Mouse (Mus musculus) hindbrain, embryonic 11.5 days (tissue): Measurements from ENCODE around the gene Setd5. TPM values are rescaled to one million over a fixed set of nuclear protein-coding genes. Genes with fewer than 3 reads are reported as not detected.

Experiments used
- ATAC-seq: fragments of 200-750 bp; cut with Nextera tagmentation; 2 replicates; pipeline ENCODE4 v1.8.0; 2017; ENCODE audit warnings: mild to moderate bottlenecking, moderate TSS enrichment, moderate library complexity; ENCODE audit not compliant: low FRiP score
- DNase-seq: peaks from one replicate; pipeline ENCODE4 v3.0.0-alpha.2; 2015; ENCODE audit warnings: low spot score
- H3K27ac ChIP-seq: fragments of 300-500 bp; sonication (generic); 2 replicates; pipeline ENCODE4 v1.5.1; 2014; ENCODE audit warnings: mild to moderate bottlenecking, low read depth, low read length
- H3K27me3 ChIP-seq: fragments of 300-500 bp; sonication (generic); 2 replicates; pipeline ENCODE4 v1.6.1; 2014; ENCODE audit warnings: mild to moderate bottlenecking, low read length, moderate library complexity, mixed read lengths; ENCODE audit not compliant: control insufficient read depth, insufficient read depth
- H3K36me3 ChIP-seq: fragments of 300-500 bp; sonication (generic); 2 replicates; pipeline ENCODE4 v1.6.1; 2014; ENCODE audit warnings: mild to moderate bottlenecking, low read length, moderate library complexity, mixed read lengths; ENCODE audit not compliant: control insufficient read depth, insufficient read depth
- H3K4me1 ChIP-seq: fragments of 300-500 bp; sonication (generic); replicated peaks from 2 replicates; pipeline ENCODE4 v1.6.1; 2014; ENCODE audit warnings: low read length, mixed read lengths; ENCODE audit not compliant: control insufficient read depth, insufficient read depth
- H3K4me2 ChIP-seq: fragments of 300-500 bp; sonication (generic); replicated peaks from 2 replicates; pipeline ENCODE4 v1.6.1; 2014; ENCODE audit warnings: mild to moderate bottlenecking, low read depth, low read length
- H3K4me3 ChIP-seq: fragments of 300-500 bp; sonication (generic); 2 replicates; pipeline ENCODE4 v1.5.1; 2014; ENCODE audit warnings: low read depth, low read length
- H3K9ac ChIP-seq: fragments of 300-500 bp; sonication (generic); 2 replicates; pipeline ENCODE4 v1.6.1; 2014; ENCODE audit warnings: low read depth, low read length
- H3K9me3 ChIP-seq: fragments of 300-500 bp; sonication (generic); 2 replicates; pipeline ENCODE4 v1.6.1; 2016; ENCODE audit warnings: low read length; ENCODE audit not compliant: control insufficient read depth
- WGBS: fragments of 180-500 bp; shearing (Covaris S2); extraction: QIAGEN DNeasy Blood & Tissue Kit; methylation state at CpG from one replicate; pipeline ENCODE4 v1.1.7; 2014; 5-methylcytosine and 5-hydroxymethylcytosine counted together
- polyA plus RNA-seq: library from polyadenylated mRNA; unstranded; fragments of >200 nt; fragmentation: Nextera tagmentation; extraction: Ambion mirVana; gene quantifications from 2 replicates; pipeline ENCODE4 v1.2.1, GENCODE M21; 2014

The Setd5 gene
- polyA plus RNA-seq, 1 experiment from 2014 or later = 91.1 TPM

DNA sequence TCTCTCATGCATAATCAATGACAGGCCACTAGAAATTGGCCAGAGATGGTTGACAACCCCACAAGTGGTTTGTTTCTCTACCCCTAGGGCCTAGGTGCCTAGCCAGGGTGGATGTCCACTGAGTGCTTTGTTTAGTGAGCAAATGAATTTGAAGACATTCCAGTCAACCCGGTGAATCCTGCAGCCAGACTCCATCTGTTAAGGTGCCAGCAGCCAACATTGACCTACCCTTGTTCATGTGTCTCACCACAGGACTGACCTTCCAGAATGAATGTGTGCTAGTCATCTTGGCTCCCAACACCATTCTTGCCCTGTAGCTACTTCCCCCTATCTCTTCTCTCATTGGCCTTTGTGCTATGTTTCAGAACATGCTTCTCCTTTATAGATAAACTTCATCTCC is 84.8 kb downstream of the Setd5 start:
- Histone ChIP-seq H3K36me3 (no peaks in the 10 kb centered on the region), H3K4me3 (no peak overlapping the region), H3K4me1 (no peaks in the 10 kb centered on the region), H3K9me3 (no peaks in the 10 kb centered on the region), H3K4me2 (no peak overlapping the region), H3K27ac (no peak overlapping the region), H3K9ac (no peak overlapping the region), H3K27me3 (no peaks in the 10 kb centered on the region)
- 88% methylated on average over 1 of the region's 1 CpGs for WGBS
- ATAC-seq (no peak), DNase-seq (no peak)

GRCm38 (mm10) chr6:113163513-113163912 is 86.3 kb downstream of the Setd5 start:
- Histone ChIP-seq H3K9ac (no peak overlapping the region), H3K4me1 (no peaks in the 10 kb centered on the region), H3K4me3 (no peak overlapping the region), H3K4me2 (no peak overlapping the region), H3K9me3 (no peaks in the 10 kb centered on the region), H3K36me3 (no peaks in the 10 kb centered on the region), H3K27ac (no peak overlapping the region), H3K27me3 (no peaks in the 10 kb centered on the region)
- ATAC-seq = no peak
- no peak for DNase-seq

DNA sequence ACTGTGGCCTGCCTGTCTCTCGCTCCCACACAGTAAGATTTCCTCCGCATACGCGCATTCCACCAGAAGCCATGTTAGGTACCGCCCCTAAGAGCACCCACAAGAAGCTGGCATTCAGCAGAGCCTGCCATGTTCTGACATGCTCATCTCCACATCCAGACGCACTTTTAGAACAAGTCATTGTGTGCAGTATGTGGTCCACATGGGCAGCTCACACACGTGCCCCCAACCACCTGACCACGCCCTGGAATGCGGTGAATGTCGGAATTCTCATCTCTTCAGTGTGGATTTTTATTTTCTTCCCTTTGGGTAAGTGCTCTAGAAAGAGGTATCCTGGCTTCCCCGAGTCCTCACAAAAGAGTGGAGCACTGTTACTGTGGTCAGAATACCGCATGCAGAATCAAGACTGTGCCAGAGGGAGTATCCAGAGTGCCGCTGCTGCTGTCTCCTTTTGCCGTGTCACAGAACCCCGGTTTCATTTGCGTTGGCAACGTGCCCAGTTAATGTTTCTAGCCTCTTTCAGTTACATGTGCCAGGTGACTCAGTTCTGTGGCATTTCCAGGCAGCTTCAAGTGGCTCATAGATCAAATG is 89.6 kb downstream of the Setd5 start:
- Histone ChIP-seq H3K9me3 (no peaks in the 10 kb centered on the region), H3K4me3 (no peak overlapping the region), H3K9ac (no peak overlapping the region), H3K4me2 (no peak overlapping the region), H3K36me3 (no peaks in the 10 kb centered on the region), H3K27ac (no peak overlapping the region), H3K4me1 (no peaks in the 10 kb centered on the region), H3K27me3 (no peaks in the 10 kb centered on the region)
- 80% methylated on average over 17 of the region's 17 CpGs for WGBS
- ATAC-seq (no peak), DNase-seq (no peak)

GRCm38 (mm10) chr6:113168316-113168975 is 91.3 kb downstream of the Setd5 start:
- no peak overlapping the region for H3K4me3 ChIP-seq
- H3K9ac ChIP-seq = no peak overlapping the region
- ATAC-seq (no peak), DNase-seq (no peak)
- WGBS = 89% methylated on average over 7 of the region's 7 CpGs
- H3K4me1 ChIP-seq = no peaks in the 10 kb centered on the region
- no peak overlapping the region for H3K27ac ChIP-seq
- no peak overlapping the region for H3K4me2 ChIP-seq
- no peaks in the 10 kb centered on the region for H3K36me3 ChIP-seq
- no peaks in the 10 kb centered on the region for H3K9me3 ChIP-seq
- no peaks in the 10 kb centered on the region for H3K27me3 ChIP-seq

GRCm38 (mm10) chr6:113169852-113170251 is 92.7 kb downstream of the Setd5 start:
- Histone ChIP-seq H3K4me2 (no peak overlapping the region), H3K4me3 (no peak overlapping the region), H3K36me3 (no peaks in the 10 kb centered on the region), H3K9ac (no peak overlapping the region), H3K4me1 (no peaks in the 10 kb centered on the region), H3K9me3 (no peaks in the 10 kb centered on the region), H3K27ac (no peak overlapping the region), H3K27me3 (no peaks in the 10 kb centered on the region)
- ATAC-seq = no peak
- no peak for DNase-seq
- 82% methylated on average over 3 of the region's 3 CpGs for WGBS

DNA sequence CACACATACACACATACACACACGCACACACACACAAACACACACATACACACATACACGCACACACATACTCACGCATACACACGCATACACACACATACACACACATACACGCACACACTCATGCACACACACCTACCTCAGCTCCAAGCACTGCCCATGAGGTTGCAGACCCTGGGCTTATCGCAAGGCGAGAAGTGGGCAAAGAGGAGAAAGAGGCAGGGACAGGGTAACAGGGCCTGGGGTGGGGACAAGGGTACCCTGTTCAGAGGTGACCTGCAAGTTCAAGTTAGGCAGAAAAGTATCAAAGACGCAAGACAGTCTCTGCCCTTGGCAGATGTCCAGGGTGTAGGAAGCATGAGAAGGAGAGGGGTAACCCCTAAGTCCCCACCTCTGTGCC is 93.5 kb downstream of the Setd5 start:
- WGBS = 93% methylated on average over 8 of the region's 8 CpGs
- Histone ChIP-seq H3K27ac (no peak overlapping the region), H3K9me3 (no peaks in the 10 kb centered on the region), H3K4me2 (no peak overlapping the region), H3K9ac (no peak overlapping the region), H3K4me3 (no peak overlapping the region), H3K27me3 (no peaks in the 10 kb centered on the region), H3K4me1 (no peaks in the 10 kb centered on the region), H3K36me3 (no peaks in the 10 kb centered on the region)
- ATAC-seq (no peak), DNase-seq (no peak)

- no peak for ATAC-seq
- H3K4me2 ChIP-seq = no peak overlapping the region
- no peaks in the 10 kb centered on the region for H3K36me3 ChIP-seq
- no peaks in the 10 kb centered on the region for H3K9me3 ChIP-seq
- no peak overlapping the region for H3K4me3 ChIP-seq
- no peak for DNase-seq
- H3K27me3 ChIP-seq = no peaks in the 10 kb centered on the region
- H3K4me1 ChIP-seq = no peaks in the 10 kb centered on the region; the same call in 1 of the 2 replicates
- H3K9ac ChIP-seq = no peak overlapping the region
- no peak overlapping the region for H3K27ac ChIP-seq
These were observed 94.8 kb downstream of the Setd5 start for GRCm38 (mm10) chr6:113172011-113172410.

DNA sequence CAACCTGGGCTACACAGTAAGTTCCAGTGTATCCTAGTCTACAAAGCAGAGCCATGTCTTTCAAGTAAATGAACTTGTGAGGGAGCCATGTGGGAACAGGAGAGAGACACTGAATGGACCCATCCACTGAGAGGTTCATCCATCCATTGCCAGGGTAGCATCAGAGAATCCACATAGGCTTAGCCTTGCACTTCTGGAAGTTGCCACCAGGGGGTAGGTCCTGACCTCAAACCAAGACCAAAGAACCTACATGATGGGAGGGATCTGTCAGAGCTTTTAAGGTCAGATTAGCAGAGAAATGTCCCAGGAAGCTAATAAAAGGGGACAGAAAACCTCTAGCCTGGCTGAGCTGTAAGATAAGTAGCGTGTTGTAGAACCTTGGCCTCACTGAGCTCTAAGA is 95.4 kb downstream of the Setd5 start:
- Histone ChIP-seq H3K4me3 (no peak overlapping the region), H3K36me3 (no peaks in the 10 kb centered on the region), H3K27ac (no peak overlapping the region), H3K4me2 (no peak overlapping the region), H3K27me3 (no peaks in the 10 kb centered on the region), H3K9ac (no peak overlapping the region), H3K4me1 (no peaks in the 10 kb centered on the region; the same call in 1 of the 2 replicates), H3K9me3 (no peaks in the 10 kb centered on the region)
- 45% methylated on average over 1 of the region's 1 CpGs for WGBS
- ATAC-seq = peak; percentile 27; the same call in 1 of the 2 replicates
- DNase-seq = peak; percentile 79

DNA sequence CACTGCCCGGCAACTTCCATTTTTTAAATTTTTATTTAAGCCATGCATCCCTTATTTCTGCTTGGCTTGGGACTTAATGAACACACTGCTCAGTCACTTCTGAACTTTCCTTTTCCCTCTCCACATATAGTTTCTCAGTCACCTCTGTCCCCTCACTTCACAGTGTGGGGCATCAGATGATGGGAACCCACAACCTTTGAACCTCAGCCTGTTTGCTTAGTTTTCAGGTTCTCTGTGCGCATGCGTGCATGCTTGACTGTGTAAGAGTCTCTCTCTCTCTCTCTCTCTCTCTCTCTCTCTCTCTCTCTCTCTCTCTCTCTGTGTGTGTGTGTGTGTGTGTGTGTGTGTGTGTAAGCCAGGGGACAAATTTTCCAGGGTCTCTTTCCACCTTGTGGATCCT is 98.3 kb downstream of the Setd5 start:
- Histone ChIP-seq H3K27me3 (no peaks in the 10 kb centered on the region), H3K4me2 (no peak overlapping the region), H3K4me3 (no peak overlapping the region), H3K4me1 (peaks cover 4% of the 10 kb centered on the region), H3K36me3 (no peaks in the 10 kb centered on the region), H3K9ac (no peak overlapping the region), H3K9me3 (no peaks in the 10 kb centered on the region), H3K27ac (no peak overlapping the region)
- no peak for DNase-seq
- WGBS = 94% methylated on average over 3 of the region's 3 CpGs
- ATAC-seq = no peak
